Mouse (Mus musculus): ENCODE data around the gene Cyp4x1.

Cyp4x1 gene

DNA sequence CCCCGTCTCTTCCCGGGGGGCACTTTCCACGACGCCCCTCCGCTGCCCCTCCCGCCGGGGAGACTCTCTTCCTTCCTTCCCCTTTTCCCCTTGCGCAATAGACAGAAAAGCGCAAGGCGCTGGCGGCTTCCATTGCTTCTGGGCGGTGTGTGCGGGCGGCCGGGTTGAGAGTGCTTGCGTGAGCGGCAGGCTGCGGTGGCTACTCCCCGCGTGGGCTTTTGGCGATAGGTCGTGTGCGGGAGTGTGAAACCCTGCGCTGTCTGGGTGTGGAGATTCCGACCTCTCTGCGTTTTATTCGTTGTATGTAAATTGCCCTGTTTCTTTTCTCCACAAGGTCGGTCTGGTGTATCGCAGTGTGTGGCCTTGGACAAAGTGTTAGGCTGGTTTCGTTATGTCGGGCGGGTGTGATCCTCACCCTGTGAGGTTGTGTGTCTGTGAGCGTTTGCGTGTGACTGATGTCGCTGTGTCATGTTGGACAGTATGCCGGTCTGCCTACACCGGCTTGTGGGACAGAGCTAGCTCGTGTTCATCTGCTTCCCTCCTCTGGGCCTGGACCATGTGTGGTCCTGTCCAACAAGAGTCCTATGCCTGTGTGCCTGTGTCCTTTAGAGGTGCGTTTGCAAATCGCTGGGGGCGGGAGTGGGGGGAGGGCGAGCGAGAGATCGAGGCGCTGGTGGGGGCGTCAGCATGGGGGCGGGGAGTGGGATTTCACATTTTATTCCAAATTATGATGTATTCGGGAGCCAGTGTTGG is 77.0 kb downstream of the Cyp4x1 start:
- peak; percentile 51 for DNase-seq (ENCODE audit: low spot score)

DNA sequence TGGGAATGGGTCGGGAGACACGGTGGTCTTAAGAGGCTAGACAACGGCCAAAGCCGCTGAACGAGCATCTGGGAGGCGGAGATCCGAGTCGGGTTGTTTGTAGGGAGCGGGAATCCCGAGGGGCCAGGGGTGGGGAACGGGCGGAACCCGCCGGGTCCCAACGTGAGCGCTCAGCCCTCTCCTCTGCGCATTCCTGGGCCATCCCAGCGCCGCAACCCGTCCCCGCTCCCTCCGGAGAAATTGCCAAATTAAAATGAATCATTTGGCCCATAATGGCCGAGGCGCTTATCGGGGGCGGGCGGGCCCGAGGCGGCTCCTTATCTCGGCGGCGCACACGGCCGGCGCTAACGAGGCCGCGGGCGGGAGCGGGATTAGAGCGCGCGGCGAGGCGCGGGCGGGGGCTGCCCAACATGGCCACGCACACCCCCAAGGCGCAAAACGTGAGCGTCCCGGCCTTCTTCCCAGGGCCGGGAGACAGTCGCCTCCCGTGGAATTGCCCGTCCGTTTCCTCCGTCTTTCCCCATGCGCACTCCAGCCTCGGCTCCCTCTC is 77.6 kb downstream of the Cyp4x1 start, which contains the start of gene Tal1:
Tal1 (plus strand) TSS at position 56 of the 550 bp plus-strand sequence.
- no peak for DNase-seq (ENCODE audit: low spot score)

Measured in layer of hippocampus, adult 11-12 months (tissue).